Mouse (Mus musculus): ENCODE results near the gene Gpr35. TPM values are rescaled to one million over a fixed set of nuclear protein-coding genes. Genes with fewer than 3 reads are reported as not detected.

The Gpr35 gene
- polyA plus RNA-seq, 1 experiment from 2014 or later: 0.55 TPM

GRCm38 (mm10) chr1:92920474-92921200 is 30.0 kb upstream of the Gpr35 start:
- Histone ChIP-seq H3K4me1 (ENCODE audit: control insufficient read depth, insufficient read depth, low read depth, low read length) (no peaks in the 10 kb centered on the region), H3K4me2 (ENCODE audit: low read length) (no peak overlapping the region), H3K9me3 (ENCODE audit: control insufficient read depth, low read length) (no peaks in the 10 kb centered on the region), H3K27ac (ENCODE audit: low read depth, low read length) (no peak overlapping the region), H3K9ac (ENCODE audit: low read depth, low read length) (no peak overlapping the region), H3K4me3 (ENCODE audit: low read length) (no peak overlapping the region), H3K36me3 (ENCODE audit: control insufficient read depth, insufficient read depth, low read length) (peaks cover 46% of the 10 kb centered on the region), H3K27me3 (replicated peaks; ENCODE audit: control insufficient read depth, insufficient read depth, low read length) (no peaks in the 10 kb centered on the region)
- WGBS: 87% methylated on average over 7 of the region's 7 CpGs
- ATAC-seq: no peak

- 95% methylated on average over 4 of the region's 4 CpGs for WGBS
- H3K4me2 ChIP-seq (ENCODE audit: low read length): no peak overlapping the region
- no peaks in the 10 kb centered on the region for H3K4me1 ChIP-seq (ENCODE audit: control insufficient read depth, insufficient read depth, low read depth, low read length)
- no peak overlapping the region for H3K9ac ChIP-seq (ENCODE audit: low read depth, low read length)
- H3K4me3 ChIP-seq (ENCODE audit: low read length): no peak overlapping the region
- H3K27me3 ChIP-seq (replicated peaks; ENCODE audit: control insufficient read depth, insufficient read depth, low read length): no peaks in the 10 kb centered on the region
- no peaks in the 10 kb centered on the region for H3K9me3 ChIP-seq (ENCODE audit: control insufficient read depth, low read length)
- H3K36me3 ChIP-seq (ENCODE audit: control insufficient read depth, insufficient read depth, low read length): peaks cover 37% of the 10 kb centered on the region
- no peak for ATAC-seq
- no peak overlapping the region for H3K27ac ChIP-seq (ENCODE audit: low read depth, low read length)
Observed at GRCm38 (mm10) chr1:92921496-92921895, 29.2 kb upstream of the Gpr35 start.

GRCm38 (mm10) chr1:92930171-92930706 is 20.4 kb upstream of the Gpr35 start:
- peaks cover 4% of the 10 kb centered on the region for H3K4me1 ChIP-seq (ENCODE audit: control insufficient read depth, insufficient read depth, low read depth, low read length)
- H3K4me3 ChIP-seq (ENCODE audit: low read length): no peak overlapping the region
- no peaks in the 10 kb centered on the region for H3K9me3 ChIP-seq (ENCODE audit: control insufficient read depth, low read length)
- ATAC-seq: no peak
- 5% methylated on average over 1 of the region's 1 CpGs for WGBS
- H3K4me2 ChIP-seq (ENCODE audit: low read length): no peak overlapping the region
- peaks cover 2% of the 10 kb centered on the region for H3K27me3 ChIP-seq (replicated peaks; ENCODE audit: control insufficient read depth, insufficient read depth, low read length)
- no peak overlapping the region for H3K9ac ChIP-seq (ENCODE audit: low read depth, low read length)
- no peak overlapping the region for H3K27ac ChIP-seq (ENCODE audit: low read depth, low read length)
- H3K36me3 ChIP-seq (ENCODE audit: control insufficient read depth, insufficient read depth, low read length): no peaks in the 10 kb centered on the region

- H3K9ac ChIP-seq (ENCODE audit: low read depth, low read length): peak overlapping the region; percentile 82
- H3K9me3 ChIP-seq (ENCODE audit: control insufficient read depth, low read length): no peaks in the 10 kb centered on the region
- no peak for ATAC-seq
- no peaks in the 10 kb centered on the region for H3K27me3 ChIP-seq (replicated peaks; ENCODE audit: control insufficient read depth, insufficient read depth, low read length)
- 76% methylated on average over 4 of the region's 4 CpGs for WGBS
- peaks cover 23% of the 10 kb centered on the region for H3K4me1 ChIP-seq (ENCODE audit: control insufficient read depth, insufficient read depth, low read depth, low read length)
- peak overlapping the region; percentile 77 for H3K4me2 ChIP-seq (ENCODE audit: low read length)
- peaks cover 3% of the 10 kb centered on the region for H3K36me3 ChIP-seq (ENCODE audit: control insufficient read depth, insufficient read depth, low read length)
- peak overlapping the region; percentile 99 for H3K27ac ChIP-seq (ENCODE audit: low read depth, low read length)
- H3K4me3 ChIP-seq (ENCODE audit: low read length): peak overlapping the region; percentile 89
Observed at GRCm38 (mm10) chr1:92933611-92934010, 17.1 kb upstream of the Gpr35 start.

- ATAC-seq: peak; percentile 100
- Histone ChIP-seq H3K4me3 (ENCODE audit: low read length) (peak within 1 kb of the TSS; percentile 89), H3K4me2 (ENCODE audit: low read length) (peak within 1 kb of the TSS; percentile 77), H3K27me3 (replicated peaks; ENCODE audit: control insufficient read depth, insufficient read depth, low read length) (no peaks in the 10 kb centered on the region), H3K4me1 (ENCODE audit: control insufficient read depth, insufficient read depth, low read depth, low read length) (peaks cover 23% of the 10 kb centered on the region), H3K27ac (ENCODE audit: low read depth, low read length) (peak within 1 kb of the TSS; percentile 99), H3K9me3 (ENCODE audit: control insufficient read depth, low read length) (no peaks in the 10 kb centered on the region), H3K36me3 (ENCODE audit: control insufficient read depth, insufficient read depth, low read length) (peaks cover 10% of the 10 kb centered on the region), H3K9ac (ENCODE audit: low read depth, low read length) (peak within 1 kb of the TSS; percentile 82)
- under 1% methylated on average over 45 of the region's 45 CpGs for WGBS
Observed at GRCm38 (mm10) chr1:92934182-92934827, 16.4 kb upstream of the Gpr35 start, which contains the start of gene Capn10. TSS of gene Capn10 (plus strand) at chr1:92934376.

GRCm38 (mm10) chr1:92935054-92935962 is 15.4 kb upstream of the Gpr35 start:
- Histone ChIP-seq H3K36me3 (ENCODE audit: control insufficient read depth, insufficient read depth, low read length) (peaks cover 20% of the 10 kb centered on the region), H3K4me2 (ENCODE audit: low read length) (peak overlapping the region; percentile 77), H3K9me3 (ENCODE audit: control insufficient read depth, low read length) (no peaks in the 10 kb centered on the region), H3K27me3 (replicated peaks; ENCODE audit: control insufficient read depth, insufficient read depth, low read length) (no peaks in the 10 kb centered on the region), H3K4me3 (ENCODE audit: low read length) (peak overlapping the region; percentile 89), H3K27ac (ENCODE audit: low read depth, low read length) (peak overlapping the region; percentile 99), H3K9ac (ENCODE audit: low read depth, low read length) (peak overlapping the region; percentile 82), H3K4me1 (ENCODE audit: control insufficient read depth, insufficient read depth, low read depth, low read length) (peaks cover 23% of the 10 kb centered on the region)
- WGBS: 16% methylated on average over 10 of the region's 10 CpGs
- no peak for ATAC-seq

- ATAC-seq: no peak
- H3K27me3 ChIP-seq (replicated peaks; ENCODE audit: control insufficient read depth, insufficient read depth, low read length): no peaks in the 10 kb centered on the region
- H3K9me3 ChIP-seq (ENCODE audit: control insufficient read depth, low read length): no peaks in the 10 kb centered on the region
- 40% methylated on average over 2 of the region's 2 CpGs for WGBS
- H3K9ac ChIP-seq (ENCODE audit: low read depth, low read length): peak overlapping the region; percentile 59
- H3K36me3 ChIP-seq (ENCODE audit: control insufficient read depth, insufficient read depth, low read length): peaks cover 24% of the 10 kb centered on the region
- no peak overlapping the region for H3K27ac ChIP-seq (ENCODE audit: low read depth, low read length)
- H3K4me2 ChIP-seq (ENCODE audit: low read length): peak overlapping the region; percentile 77
- H3K4me1 ChIP-seq (ENCODE audit: control insufficient read depth, insufficient read depth, low read depth, low read length): peaks cover 23% of the 10 kb centered on the region
- H3K4me3 ChIP-seq (ENCODE audit: low read length): peak overlapping the region; percentile 89
Observed at GRCm38 (mm10) chr1:92935977-92936376, 14.7 kb upstream of the Gpr35 start.

- no peak for ATAC-seq
- H3K4me3 ChIP-seq (ENCODE audit: low read length): peak overlapping the region; percentile 89
- 58% methylated on average over 3 of the region's 3 CpGs for WGBS
- H3K27me3 ChIP-seq (replicated peaks; ENCODE audit: control insufficient read depth, insufficient read depth, low read length): no peaks in the 10 kb centered on the region
- peak overlapping the region; percentile 59 for H3K9ac ChIP-seq (ENCODE audit: low read depth, low read length)
- peaks cover 23% of the 10 kb centered on the region for H3K4me1 ChIP-seq (ENCODE audit: control insufficient read depth, insufficient read depth, low read depth, low read length)
- no peak overlapping the region for H3K27ac ChIP-seq (ENCODE audit: low read depth, low read length)
- H3K4me2 ChIP-seq (ENCODE audit: low read length): peak overlapping the region; percentile 77
- peaks cover 26% of the 10 kb centered on the region for H3K36me3 ChIP-seq (ENCODE audit: control insufficient read depth, insufficient read depth, low read length)
- H3K9me3 ChIP-seq (ENCODE audit: control insufficient read depth, low read length): no peaks in the 10 kb centered on the region
Observed at GRCm38 (mm10) chr1:92936467-92936866, 14.2 kb upstream of the Gpr35 start.
